Mouse (Mus musculus): ENCODE measurements around the gene Il17rc.

Gene Il17rc

GRCm38 (mm10) chr6:113444207-113444965 lies 26.8 kb upstream of the Il17rc start:
- in situ Hi-C loops (cut with MboI; ENCODE audit: unreplicated experiment in 2 of 2) = loop anchor here in 1 of 2 experiments (25.0 kb wide), 1 partner anchor 618 kb away; no protein-coding TSS in a partner anchor

GRCm38 (mm10) chr6:113447639-113448038 lies 23.6 kb upstream of the Il17rc start:
- in situ Hi-C loops (cut with MboI; ENCODE audit: unreplicated experiment in 2 of 2) = loop anchor here in 1 of 2 experiments (25.0 kb wide), 1 partner anchor 615 kb away; no protein-coding TSS in a partner anchor

DNA sequence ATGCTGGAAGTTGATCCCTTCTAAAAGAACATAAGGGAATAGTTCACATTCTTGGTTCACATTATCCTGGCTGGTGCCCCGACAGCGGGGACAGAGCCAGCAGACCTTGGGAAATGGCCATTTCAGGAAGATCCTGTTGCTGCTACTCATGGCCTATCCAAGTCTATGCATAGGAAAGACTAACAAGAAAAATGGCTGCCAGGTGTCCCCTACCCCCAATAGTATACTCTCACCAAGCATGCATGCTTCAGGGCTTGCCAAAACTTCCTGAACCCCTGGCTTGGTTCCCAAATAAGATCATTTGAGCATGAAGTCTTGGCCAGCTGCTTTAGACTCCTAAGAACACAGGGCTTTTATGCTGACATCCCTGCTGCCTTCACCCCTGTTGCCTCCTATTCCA lies 19.4 kb upstream of the Il17rc start:
- in situ Hi-C loops (cut with MboI; ENCODE audit: unreplicated experiment in 2 of 2) = no loop called here

- in situ Hi-C loops (cut with MboI; ENCODE audit: unreplicated experiment in 2 of 2) = no loop called here
Observed at GRCm38 (mm10) chr6:113455007-113455406, 16.2 kb upstream of the Il17rc start.

GRCm38 (mm10) chr6:113457952-113458534 lies 13.2 kb upstream of the Il17rc start, which contains the start of gene Il17re:
Gene Il17re (plus strand): TSS chr6:113458484.
- in situ Hi-C loops (cut with MboI; ENCODE audit: unreplicated experiment in 2 of 2) = no loop called here

DNA sequence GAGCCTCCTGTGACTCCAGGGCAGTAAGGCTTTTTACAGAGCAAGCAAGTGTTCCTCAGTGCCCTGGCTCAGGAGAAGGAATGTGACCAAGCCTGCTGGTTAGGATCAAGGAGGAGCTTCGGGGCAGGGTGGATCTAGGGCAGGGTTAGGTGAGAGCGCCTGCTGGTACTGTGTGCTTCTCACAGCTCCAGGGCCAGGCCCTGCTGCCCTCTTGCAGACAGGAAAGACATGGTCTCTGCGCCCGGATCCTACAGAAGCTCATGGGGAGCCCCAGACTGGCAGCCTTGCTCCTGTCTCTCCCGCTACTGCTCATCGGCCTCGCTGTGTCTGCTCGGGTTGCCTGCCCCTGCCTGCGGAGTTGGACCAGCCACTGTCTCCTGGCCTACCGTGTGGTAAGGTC lies 12.6 kb upstream of the Il17rc start:
- in situ Hi-C loops (cut with MboI; ENCODE audit: unreplicated experiment in 2 of 2) = no loop called here

DNA sequence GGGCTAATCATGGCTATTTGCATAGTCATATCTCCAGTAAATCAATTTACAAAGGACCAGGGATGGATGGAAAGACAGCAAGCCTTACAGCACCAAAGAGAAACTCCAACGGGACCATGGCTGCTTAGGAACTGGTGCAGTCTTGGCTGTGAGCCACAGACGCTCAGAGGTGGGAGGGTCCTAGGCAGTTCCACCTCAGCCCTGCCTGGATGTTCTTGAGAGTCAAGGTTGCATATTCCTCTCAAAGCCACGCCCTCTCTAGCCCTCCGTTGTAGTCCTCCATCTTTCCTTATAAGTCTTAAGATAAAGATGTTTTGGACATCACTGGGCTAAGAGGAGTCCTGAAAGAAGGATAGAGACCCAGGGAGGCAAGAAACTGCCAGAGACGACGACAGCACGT lies 7.2 kb upstream of the Il17rc start:
- in situ Hi-C loops (cut with MboI; ENCODE audit: unreplicated experiment in 2 of 2) = no loop called here

DNA sequence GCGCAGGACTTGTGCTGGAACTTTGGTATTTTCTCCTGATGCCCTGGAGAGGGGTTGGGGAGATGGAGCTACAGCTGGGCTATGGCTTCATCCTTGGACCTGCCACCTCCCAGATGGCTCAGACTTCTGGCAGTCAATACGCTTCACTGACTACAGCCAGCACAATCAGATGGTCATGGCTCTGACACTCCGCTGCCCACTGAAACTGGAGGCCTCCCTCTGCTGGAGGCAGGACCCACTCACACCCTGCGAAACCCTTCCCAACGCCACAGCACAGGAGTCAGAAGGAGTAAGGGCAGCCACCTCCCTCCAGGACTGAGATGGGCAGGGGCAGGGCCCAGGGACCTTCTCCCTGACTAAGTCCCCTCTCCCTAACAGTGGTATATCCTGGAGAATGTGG lies 5.6 kb upstream of the Il17rc start:
- in situ Hi-C loops (cut with MboI; ENCODE audit: unreplicated experiment in 2 of 2) = no loop called here

GRCm38 (mm10) chr6:113468512-113468911 lies 2.7 kb upstream of the Il17rc start:
- in situ Hi-C loops (cut with MboI; ENCODE audit: unreplicated experiment in 2 of 2) = no loop called here

DNA sequence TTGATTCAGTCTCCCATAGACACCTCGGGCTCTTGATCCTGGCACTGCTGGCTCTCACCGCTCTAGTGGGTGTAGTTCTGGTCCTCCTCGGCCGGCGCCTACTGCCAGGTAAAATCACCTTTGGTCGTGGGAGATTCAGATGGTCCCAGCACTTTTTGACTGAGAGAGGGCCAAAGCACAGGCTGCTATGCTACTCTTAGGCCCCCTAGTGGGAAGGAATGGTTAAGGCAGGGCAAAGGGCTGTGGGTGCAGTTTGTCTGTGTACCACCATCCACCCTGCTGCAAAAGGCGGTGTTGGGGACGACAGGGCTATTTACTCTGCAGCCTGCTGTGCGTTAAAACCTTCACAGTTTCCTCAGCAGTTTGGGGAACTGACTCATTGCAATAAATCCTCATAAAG lies 2.2 kb upstream of the Il17rc start:
- in situ Hi-C loops (cut with MboI; ENCODE audit: unreplicated experiment in 2 of 2) = no loop called here

- in situ Hi-C loops (cut with MboI; ENCODE audit: unreplicated experiment in 2 of 2) = no loop called here
Observed at GRCm38 (mm10) chr6:113469432-113469831, 1.8 kb upstream of the Il17rc start.

- in situ Hi-C loops (cut with MboI; ENCODE audit: unreplicated experiment in 2 of 2) = no loop called here
Observed at GRCm38 (mm10) chr6:113472061-113472460, 834 bp downstream of the Il17rc start.

- in situ Hi-C loops (cut with MboI; ENCODE audit: unreplicated experiment in 2 of 2) = no loop called here
Observed at GRCm38 (mm10) chr6:113473246-113473645, 2.0 kb downstream of the Il17rc start.

DNA sequence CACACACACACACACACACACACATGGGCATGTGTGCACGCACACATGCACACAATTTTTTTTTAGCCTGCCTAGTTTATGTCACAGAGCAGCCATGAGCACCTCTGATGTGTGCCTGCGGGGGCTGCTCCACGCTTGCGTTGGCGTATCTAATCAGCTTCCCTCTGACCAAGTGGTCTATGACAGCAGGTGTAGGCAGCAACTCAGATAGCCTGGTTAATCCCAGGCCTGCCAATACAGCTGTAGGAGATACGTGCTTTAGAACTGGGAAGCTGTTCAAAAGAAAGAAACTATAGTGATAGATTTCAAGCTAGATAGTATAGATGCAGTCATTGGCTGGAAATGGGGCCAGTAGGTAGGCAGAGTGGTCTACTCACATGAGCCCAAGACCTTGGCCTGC lies 2.5 kb downstream of the Il17rc start:
- in situ Hi-C loops (cut with MboI; ENCODE audit: unreplicated experiment in 2 of 2) = no loop called here

- in situ Hi-C loops (cut with MboI; ENCODE audit: unreplicated experiment in 2 of 2) = no loop called here
Observed at GRCm38 (mm10) chr6:113477353-113477752, 6.1 kb downstream of the Il17rc start.

GRCm38 (mm10) chr6:113478906-113479305 lies 7.7 kb downstream of the Il17rc start:
- in situ Hi-C loops (cut with MboI; ENCODE audit: unreplicated experiment in 2 of 2) = no loop called here

- in situ Hi-C loops (cut with MboI; ENCODE audit: unreplicated experiment in 2 of 2) = no loop called here
Observed at GRCm38 (mm10) chr6:113480555-113481373, 9.5 kb downstream of the Il17rc start.

GRCm38 (mm10) chr6:113482477-113483099 lies 11.4 kb downstream of the Il17rc start:
- in situ Hi-C loops (cut with MboI; ENCODE audit: unreplicated experiment in 2 of 2) = no loop called here

- in situ Hi-C loops (cut with MboI; ENCODE audit: unreplicated experiment in 2 of 2) = no loop called here
Observed at GRCm38 (mm10) chr6:113483100-113483615, 11.9 kb downstream of the Il17rc start, which contains the start of gene Creld1. Gene Creld1 (plus strand): TSS chr6:113483297.

DNA sequence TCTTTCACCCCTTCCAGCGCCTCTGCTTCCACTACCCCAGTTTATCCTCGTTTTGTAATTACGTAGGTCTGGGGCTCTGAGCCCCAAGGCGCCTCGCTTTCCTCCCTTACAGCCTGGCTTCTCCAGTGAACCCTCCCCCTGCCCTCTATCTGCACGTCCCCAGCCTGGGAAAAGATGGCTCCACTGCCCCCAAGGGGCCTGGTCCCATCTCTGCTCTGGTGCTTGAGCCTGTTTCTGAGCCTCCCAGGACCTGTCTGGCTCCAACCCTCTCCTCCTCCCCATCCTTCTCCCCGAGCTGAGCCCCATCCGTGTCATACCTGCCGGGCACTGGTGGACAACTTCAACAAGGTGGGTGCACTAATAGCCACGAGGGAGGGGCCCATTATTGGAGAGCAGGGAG lies 12.5 kb downstream of the Il17rc start:
- in situ Hi-C loops (cut with MboI; ENCODE audit: unreplicated experiment in 2 of 2) = no loop called here

Measured in v-Abl transformed pro-B cells (cell line).